Mouse (Mus musculus): ENCODE data around the gene Slc2a8. TPM values are rescaled to one million over a fixed set of nuclear protein-coding genes. Genes with fewer than 3 reads are reported as not detected.

Gene Slc2a8
- polyA plus RNA-seq, 1 experiment from 2014 or later, result 50.2 TPM

DNA sequence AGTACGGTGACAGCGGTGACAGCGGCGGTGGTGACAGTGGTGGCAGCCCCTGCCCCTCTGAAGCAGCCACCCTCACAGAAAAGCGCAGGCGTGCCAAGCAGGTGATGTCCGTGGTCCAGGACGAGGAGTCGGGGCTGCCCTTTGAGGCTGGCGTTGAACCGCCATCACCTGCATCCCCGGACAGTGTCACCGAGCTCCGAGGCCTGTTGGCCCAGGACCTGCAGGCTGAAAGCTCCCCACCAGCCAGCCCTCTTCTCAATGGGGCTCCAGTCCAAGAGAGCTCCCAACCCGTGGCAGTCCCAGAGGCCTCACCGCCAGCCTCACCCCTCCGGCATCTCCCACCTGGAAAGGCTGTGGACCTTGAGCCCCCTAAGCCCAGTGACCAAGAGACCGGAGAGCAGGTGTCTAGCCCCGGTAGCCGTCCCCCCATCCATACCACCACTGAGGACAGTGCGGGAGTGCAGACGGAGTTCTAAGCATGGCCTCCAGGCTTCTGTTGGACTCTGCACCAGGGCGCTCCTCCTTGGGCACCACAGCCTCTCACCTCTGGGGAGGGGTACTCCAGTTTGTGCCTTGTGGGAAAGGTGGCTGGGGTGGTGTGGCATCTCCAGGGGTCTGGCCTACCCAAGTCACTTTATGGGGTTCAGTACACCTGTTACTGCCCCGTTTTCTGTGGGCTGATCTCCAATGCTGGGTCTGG is 58.2 kb downstream of the Slc2a8 start:
- no peak for ATAC-seq
- no peak for TF ChIP-seq CTCF (IDR thresholded peaks at IDR 0.05; ENCODE audit: low read depth)
- no peak overlapping the region for H3K27ac ChIP-seq (ENCODE audit: low read depth, low read length)
- H3K36me3 ChIP-seq (ENCODE audit: control insufficient read depth, insufficient read depth), result peaks cover 70% of the 10 kb centered on the region
- WGBS, result 92% methylated on average over 24 of the region's 24 CpGs
- no peak overlapping the region for H3K4me3 ChIP-seq (ENCODE audit: low read depth, low read length)
- H3K9ac ChIP-seq (ENCODE audit: low read depth, low read length), result no peak overlapping the region
- H3K27me3 ChIP-seq (replicated peaks; ENCODE audit: control insufficient read depth, insufficient read depth, low read length), result no peaks in the 10 kb centered on the region
- no peaks in the 10 kb centered on the region for H3K9me3 ChIP-seq (ENCODE audit: control insufficient read depth)
- H3K4me1 ChIP-seq (replicated peaks; ENCODE audit: control insufficient read depth, insufficient read depth, low read length), result no peaks in the 10 kb centered on the region
- H3K4me2 ChIP-seq (replicated peaks; ENCODE audit: low read depth), result no peak overlapping the region

Other genes starting within 250 kb of the Slc2a8 start
- gene 6330409D20Rik, start 241.1 kb downstream of the Slc2a8 start, polyA plus RNA-seq (2015; fragmentation: Nextera tagmentation; extraction: Ambion mirVana), result 0.18 TPM in 2 replicates
- 59.2 and 60.4 TPM in 2 replicates for gene Tor2a, start 224.8 kb downstream of the Slc2a8 start, polyA plus RNA-seq (2015; fragmentation: Nextera tagmentation; extraction: Ambion mirVana)
- gene Ttc16, start 206.4 kb downstream of the Slc2a8 start, polyA plus RNA-seq (2015; fragmentation: Nextera tagmentation; extraction: Ambion mirVana), result 0.04 and 0.09 TPM in 2 replicates
- 8.4 and 10.5 TPM in 2 replicates for gene Ptrh1, start 206.3 kb downstream of the Slc2a8 start, polyA plus RNA-seq (2015; fragmentation: Nextera tagmentation; extraction: Ambion mirVana)
- gene Cfap157, start 197.7 kb downstream of the Slc2a8 start, polyA plus RNA-seq (2015; fragmentation: Nextera tagmentation; extraction: Ambion mirVana), result 0.47 and 0.76 TPM in 2 replicates
- gene Stxbp1, start 134.8 kb downstream of the Slc2a8 start, polyA plus RNA-seq (2015; fragmentation: Nextera tagmentation; extraction: Ambion mirVana), result 12.1 and 12.2 TPM in 2 replicates
- 13.9 and 15.3 TPM in 2 replicates for gene Fam129b, start 106.0 kb downstream of the Slc2a8 start, polyA plus RNA-seq (2015; fragmentation: Nextera tagmentation; extraction: Ambion mirVana)
- 90.6 and 103 TPM in 2 replicates for gene Rpl12, start 20.5 kb downstream of the Slc2a8 start, polyA plus RNA-seq (2015; fragmentation: Nextera tagmentation; extraction: Ambion mirVana)
- gene Lrsam1, start 20.5 kb downstream of the Slc2a8 start, polyA plus RNA-seq (2015; fragmentation: Nextera tagmentation; extraction: Ambion mirVana), result 4.3 and 4.4 TPM in 2 replicates
- gene Garnl3, start 149.6 kb upstream of the Slc2a8 start, polyA plus RNA-seq (2015; fragmentation: Nextera tagmentation; extraction: Ambion mirVana), result 5.9 and 6.3 TPM in 2 replicates
- 24.2 and 25.5 TPM in 2 replicates for gene Angptl2, start 234.0 kb upstream of the Slc2a8 start, polyA plus RNA-seq (2015; fragmentation: Nextera tagmentation; extraction: Ambion mirVana)